Mouse (Mus musculus) MEL-GATA-1-ER (cell line): ENCODE measurements at regions not wholly inside any gene's neighbourhood (a gene's known extent, or its start where the extent isn't known, plus 50 kb on each side); places are given as distances from the start of the nearest gene placed in this dataset.

ENCODE experiments used
- DNase-seq: peaks from one replicate; pipeline ENCODE4 v3.0.0-alpha.2; 2012; ENCODE audit warnings: low read depth; ENCODE audit errors: extremely low read depth

- no peak for DNase-seq
Measured at GRCm38 (mm10) chr12:45439745-45440144, 365.2 kb upstream of the Stxbp6 start.

DNA sequence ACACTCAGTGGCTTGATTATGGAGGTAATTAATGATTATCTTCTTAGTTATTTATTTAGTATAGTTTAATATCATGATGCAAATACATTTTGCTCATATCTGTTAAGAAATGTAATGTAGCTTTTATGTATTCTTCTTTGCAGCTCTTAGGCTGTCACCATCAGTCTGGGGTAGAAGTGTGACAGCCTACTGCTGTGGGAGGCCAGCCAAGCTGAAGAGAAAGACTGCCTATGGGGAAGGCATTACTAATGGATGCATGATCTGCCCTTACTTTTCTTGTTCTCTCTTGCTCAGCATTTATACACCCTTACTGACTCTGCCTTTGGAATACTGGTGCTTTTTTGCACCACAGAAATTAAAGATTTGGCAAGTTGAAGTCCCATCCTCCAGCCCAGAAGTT, 362.8 kb upstream of the Stxbp6 start:
- no peak for DNase-seq

- DNase-seq, result no peak
Measured at GRCm38 (mm10) chr12:45399436-45399835, 324.9 kb upstream of the Stxbp6 start.

GRCm38 (mm10) chr12:45384864-45385263, 310.4 kb upstream of the Stxbp6 start:
- DNase-seq, result peak; percentile 2
